Mouse (Mus musculus): Measurements from ENCODE around the gene Hcrtr1.

DNA sequence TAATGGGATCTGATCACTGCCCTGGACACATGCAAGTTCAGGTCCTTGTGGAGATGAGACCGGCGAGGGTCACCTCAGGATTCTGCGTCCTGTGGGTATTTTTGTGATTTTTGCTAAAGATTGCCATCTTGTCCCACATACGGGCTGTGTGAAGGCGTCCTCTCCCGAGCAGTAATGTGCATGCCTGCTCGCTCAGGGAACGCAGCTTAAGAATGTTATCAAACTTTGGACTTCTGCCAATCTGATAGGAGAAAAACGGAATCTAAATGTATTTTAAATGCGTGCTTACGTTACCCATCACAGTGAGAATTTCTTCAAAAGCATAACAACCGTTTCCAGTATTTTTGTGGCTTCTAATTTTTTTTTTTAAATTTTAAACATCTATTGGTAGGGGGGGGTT lies 47.7 kb upstream of the Hcrtr1 start:
- TF ChIP-seq CTCF (IDR thresholded peaks at IDR 0.05; ENCODE audit: insufficient read depth, low read length): no peak
- no peak for TF ChIP-seq POLR2A (IDR thresholded peaks at IDR 0.05; ENCODE audit: borderline replicate concordance, extremely low read depth, low read depth, low read length)

Data from lung, adult 2 months (tissue).